Mouse (Mus musculus) myocyte (in vitro differentiated cells): ENCODE data around the gene Mmp11. TPM values are rescaled to one million over a fixed set of nuclear protein-coding genes. Genes with fewer than 3 reads are reported as not detected.

Experiments used
- H3K27me3 ChIP-seq: one replicate; pipeline ENCODE4 v1.6.1; 2011; ENCODE audit not compliant: control insufficient read depth, insufficient read depth, insufficient read length
- H3K36me3 ChIP-seq: one replicate; pipeline ENCODE4 v1.6.1; 2011; ENCODE audit not compliant: control insufficient read depth, insufficient read depth
- H3K4me2 ChIP-seq: one replicate; pipeline ENCODE4 v1.6.1; 2011; ENCODE audit warnings: low read depth, control low read depth
- H3K4me3 ChIP-seq: one replicate; pipeline ENCODE4 v1.5.1; 2011; ENCODE audit warnings: mild to moderate bottlenecking, control low read depth, moderate library complexity
- H3K79me2 ChIP-seq: one replicate; pipeline ENCODE4 v1.6.1; 2011; ENCODE audit not compliant: control insufficient read depth, insufficient read depth
- H3ac ChIP-seq: one replicate; pipeline ENCODE4 v1.6.1; 2011; ENCODE audit not compliant: control insufficient read depth, insufficient read length
- CEBPB ChIP-seq: IDR thresholded peaks from 2 replicates; pipeline ENCODE4 v1.6.1; 2011; ENCODE audit warnings: mild to moderate bottlenecking, moderate library complexity; ENCODE audit not compliant: poor library complexity, insufficient read depth, severe bottlenecking
- E2F4 ChIP-seq: IDR thresholded peaks from one replicate; pipeline ENCODE4 v1.6.1; 2011; ENCODE audit warnings: mild to moderate bottlenecking, control low read depth, moderate library complexity; ENCODE audit not compliant: insufficient read depth
- MAX ChIP-seq: IDR thresholded peaks from one replicate; pipeline ENCODE4 v1.6.1; 2011; ENCODE audit warnings: low read depth, mild to moderate bottlenecking, control low read depth
- MYOD1 ChIP-seq, 3 experiments: IDR thresholded peaks; one replicate each; pipeline ENCODE4 v1.6.1; 2011; ENCODE audit warnings: control low read depth in 2 of 3, low read depth in 2 of 3, mild to moderate bottlenecking in 2 of 3, moderate library complexity in 1 of 3; ENCODE audit not compliant: insufficient read length in 2 of 3, control insufficient read depth in 1 of 3
- MYOG ChIP-seq, 3 experiments: IDR thresholded peaks; one replicate each; pipeline ENCODE4 v1.6.1; 2011; ENCODE audit warnings: control low read depth in 2 of 3, low read depth in 2 of 3, mild to moderate bottlenecking in 2 of 3; ENCODE audit not compliant: insufficient read length in 2 of 3, control insufficient read depth in 1 of 3, insufficient read depth in 1 of 3
- POLR2A ChIP-seq: IDR thresholded peaks from one replicate; pipeline ENCODE4 v1.6.1; 2011; ENCODE audit warnings: low read depth, mild to moderate bottlenecking, control low read depth, moderate library complexity; ENCODE audit not compliant: insufficient read length
- POLR2AphosphoS2 ChIP-seq: IDR thresholded peaks from one replicate; pipeline ENCODE4 v1.6.1; 2011; ENCODE audit warnings: low read depth, control low read depth; ENCODE audit not compliant: insufficient read length
- REST ChIP-seq: IDR thresholded peaks from one replicate; pipeline ENCODE4 v1.6.1; 2011; ENCODE audit warnings: mild to moderate bottlenecking, control low read depth, moderate library complexity; ENCODE audit not compliant: insufficient read depth, insufficient read length
- SRF ChIP-seq: IDR thresholded peaks from one replicate; pipeline ENCODE4 v1.6.1; 2011; ENCODE audit warnings: low read depth; ENCODE audit not compliant: control insufficient read depth, insufficient read length
- TCF12 ChIP-seq: IDR thresholded peaks from one replicate; pipeline ENCODE4 v1.6.1; 2011; ENCODE audit warnings: mild to moderate bottlenecking, control low read depth; ENCODE audit not compliant: poor library complexity, insufficient read depth, severe bottlenecking
- TCF3 ChIP-seq: IDR thresholded peaks from one replicate; pipeline ENCODE4 v1.6.1; 2011; ENCODE audit warnings: low read depth, control low read depth; ENCODE audit not compliant: insufficient read length
- USF1 ChIP-seq: IDR thresholded peaks from one replicate; pipeline ENCODE4 v1.6.1; 2011; ENCODE audit warnings: low read depth, mild to moderate bottlenecking, control low read depth, moderate library complexity
- polyA plus RNA-seq: library from polyadenylated mRNA; unstranded; fragments of >200 nt; fragmentation: generic; extraction: Trizol; gene quantifications from one replicate; pipeline ENCODE4 v1.2.1, GENCODE M21; 2012; ENCODE audit warnings: missing spikeins

Gene Mmp11
- polyA plus RNA-seq, 1 experiment: 121 TPM

GRCm38 (mm10) chr10:75930304-75930703 is 6.0 kb downstream of the Mmp11 start:
- Histone ChIP-seq H3K79me2 (peaks cover 34% of the 10 kb centered on the region), H3K27me3 (no peaks in the 10 kb centered on the region), H3K4me3 (peak overlapping the region; percentile 74), H3ac (no peak overlapping the region), H3K36me3 (peaks cover 15% of the 10 kb centered on the region), H3K4me2 (peak overlapping the region; percentile 83)
- TF ChIP-seq MAX: no peak
- no peak for TF ChIP-seq TCF3
- TF ChIP-seq POLR2A: peak; percentile 23
- TF ChIP-seq POLR2AphosphoS2: peak; percentile 48
- no peak for TF ChIP-seq CEBPB
- TF ChIP-seq MYOD1 (IDR thresholded peaks at IDR 0.05; ENCODE audit: control insufficient read depth in 1 of 3, insufficient read length in 2 of 3, low read depth in 2 of 3): no peak
- no peak for TF ChIP-seq TCF12

GRCm38 (mm10) chr10:75926396-75926795 is 9.9 kb downstream of the Mmp11 start:
- H3K36me3 ChIP-seq: peaks cover 34% of the 10 kb centered on the region
- no peak overlapping the region for H3ac ChIP-seq
- H3K4me2 ChIP-seq: no peak overlapping the region
- H3K4me3 ChIP-seq: no peak overlapping the region
- TF ChIP-seq TCF12: no peak
- TF ChIP-seq CEBPB: no peak
- no peak for TF ChIP-seq POLR2AphosphoS2
- TF ChIP-seq MAX: no peak
- H3K27me3 ChIP-seq: no peaks in the 10 kb centered on the region
- H3K79me2 ChIP-seq: peaks cover 27% of the 10 kb centered on the region

DNA sequence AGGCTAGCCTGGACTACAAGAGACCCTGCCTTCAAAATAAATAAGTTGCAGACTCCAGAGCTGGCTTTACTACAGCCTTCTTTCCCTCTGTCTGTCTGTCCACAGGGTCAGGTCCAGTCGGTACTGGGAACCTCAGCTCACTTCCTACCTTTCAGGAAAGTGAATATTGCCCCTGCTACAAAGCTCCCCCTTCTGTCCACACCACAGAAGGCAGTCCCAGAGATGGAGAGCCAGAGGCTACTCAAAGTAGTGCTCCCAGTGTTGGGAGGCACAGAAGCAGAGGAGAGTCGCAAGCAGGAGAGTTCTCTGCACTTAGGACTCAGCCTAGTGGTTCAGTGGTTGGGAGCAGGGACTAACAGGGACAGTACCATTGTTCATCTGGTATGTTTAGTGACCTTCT is 12.0 kb downstream of the Mmp11 start:
- Histone ChIP-seq H3K36me3 (peaks cover 34% of the 10 kb centered on the region), H3K27me3 (no peaks in the 10 kb centered on the region), H3K4me3 (no peak overlapping the region), H3K4me2 (no peak overlapping the region), H3K79me2 (peaks cover 26% of the 10 kb centered on the region), H3ac (no peak overlapping the region)
- TF ChIP-seq CEBPB (no peak), MAX (no peak), POLR2AphosphoS2 (no peak), TCF3 (no peak), USF1 (no peak), MYOG (IDR thresholded peaks at IDR 0.05; ENCODE audit: control insufficient read depth in 1 of 3, insufficient read depth in 1 of 3, insufficient read length in 2 of 3, low read depth in 2 of 3) (no peak), E2F4 (no peak), SRF (no peak), REST (no peak), TCF12 (no peak), POLR2A (no peak), MYOD1 (IDR thresholded peaks at IDR 0.05; ENCODE audit: control insufficient read depth in 1 of 3, insufficient read length in 2 of 3, low read depth in 2 of 3) (no peak)

DNA sequence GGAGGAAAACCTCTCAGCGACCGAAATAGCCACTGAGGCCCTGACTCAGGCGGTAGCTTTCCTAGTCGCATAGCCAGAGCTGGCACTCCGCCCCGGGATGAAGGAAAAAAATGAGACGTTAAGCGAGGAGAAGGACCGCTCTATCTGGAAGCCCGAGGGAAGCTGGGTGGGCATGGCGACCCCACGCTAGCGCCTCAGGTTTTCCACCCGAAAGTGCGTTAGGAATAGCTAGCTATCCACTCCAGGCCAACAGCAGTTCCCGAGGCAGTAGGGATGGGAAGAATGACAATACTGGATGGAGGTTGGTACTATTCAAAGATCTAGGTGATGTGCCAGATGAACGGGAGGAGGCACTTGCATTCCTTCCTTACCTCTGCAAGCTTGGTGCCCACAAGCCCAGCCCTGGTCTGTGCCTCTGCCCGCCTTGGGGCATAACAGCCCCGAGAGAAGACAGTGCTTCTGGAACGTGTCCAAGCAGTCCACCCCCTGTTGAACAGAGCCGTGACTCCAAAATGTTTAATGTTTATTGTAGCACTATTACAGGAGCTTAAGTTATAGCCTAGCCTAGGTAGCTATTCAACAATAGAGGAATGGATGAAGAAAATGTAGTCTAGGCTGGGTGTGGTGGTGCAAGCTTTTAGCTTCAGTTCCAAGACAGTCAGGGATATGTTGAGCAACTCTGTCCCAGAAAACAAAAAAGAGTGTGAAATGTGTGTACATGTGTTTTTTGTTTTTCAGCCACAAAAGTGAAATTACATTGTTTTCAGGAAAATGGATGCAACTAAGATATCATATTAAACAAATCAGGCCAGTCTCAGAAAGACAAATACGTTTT is 14.4 kb downstream of the Mmp11 start:
- peaks cover 28% of the 10 kb centered on the region for H3K36me3 ChIP-seq
- TF ChIP-seq E2F4: no peak
- TF ChIP-seq SRF: no peak
- no peak for TF ChIP-seq MYOD1 (IDR thresholded peaks at IDR 0.05; ENCODE audit: control insufficient read depth in 1 of 3, insufficient read length in 2 of 3, low read depth in 2 of 3)
- TF ChIP-seq POLR2A: peak; percentile 46
- TF ChIP-seq REST: no peak
- TF ChIP-seq CEBPB: no peak
- no peak for TF ChIP-seq MAX
- peak; percentile 79 for TF ChIP-seq POLR2AphosphoS2
- no peak for TF ChIP-seq USF1
- peaks cover 41% of the 10 kb centered on the region for H3K79me2 ChIP-seq
- H3ac ChIP-seq: peak overlapping the region; percentile 67
- H3K4me2 ChIP-seq: peak overlapping the region; percentile 78
- peak overlapping the region; percentile 88 for H3K4me3 ChIP-seq
- no peaks in the 10 kb centered on the region for H3K27me3 ChIP-seq

DNA sequence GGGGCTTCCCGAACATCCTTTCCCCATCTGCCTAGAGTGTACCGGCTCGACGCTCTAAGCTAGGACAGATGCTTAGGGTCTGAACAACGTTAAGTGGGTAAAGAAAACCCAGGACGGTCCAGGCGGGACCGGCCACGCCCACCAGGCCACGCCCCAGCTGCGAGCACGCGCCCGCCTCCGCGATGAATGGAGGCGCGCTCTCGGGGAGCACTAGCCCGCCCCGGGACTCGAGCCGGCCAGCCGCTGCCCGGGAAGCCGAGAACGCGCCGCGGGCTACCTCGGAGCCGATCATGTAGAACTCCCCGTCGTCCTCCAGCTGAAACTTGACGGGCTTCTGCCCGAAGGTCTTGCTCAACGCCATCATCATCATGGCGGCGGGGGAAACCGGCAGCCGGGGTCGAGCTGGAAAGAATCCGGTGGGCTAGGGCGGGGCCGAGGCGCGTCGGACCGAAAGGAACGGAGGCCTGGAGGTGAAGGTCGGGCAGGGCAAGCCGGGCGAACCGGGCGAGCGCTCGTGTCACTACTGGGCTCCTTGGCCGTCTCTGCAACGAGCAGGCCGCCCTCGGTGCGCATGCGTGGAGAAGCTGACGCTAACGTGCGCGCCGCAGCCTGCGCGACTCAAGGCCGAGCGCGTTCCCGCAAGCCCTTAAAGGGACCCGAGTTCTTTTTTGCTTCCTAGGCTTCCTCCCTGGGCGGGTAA is 15.1 kb downstream of the Mmp11 start, which contains the start of gene Smarcb1:
Gene Smarcb1, minus strand, starts transcription at position 592 of the 700 bp plus-strand sequence.
- H3K36me3 ChIP-seq: peaks cover 33% of the 10 kb centered on the region

More for the DNA sequence above, 15.1 kb downstream of the Mmp11 start, which contains the start of gene Smarcb1:
- TF ChIP-seq MYOG (IDR thresholded peaks at IDR 0.05; ENCODE audit: control insufficient read depth in 1 of 3, insufficient read depth in 1 of 3, insufficient read length in 2 of 3, low read depth in 2 of 3) (no peak), REST (no peak), MYOD1 (IDR thresholded peaks at IDR 0.05; ENCODE audit: control insufficient read depth in 1 of 3, insufficient read length in 2 of 3, low read depth in 2 of 3) (peak in 2 of 3 experiments; percentile 15 to 18), TCF12 (no peak), CEBPB (no peak), TCF3 (no peak), POLR2A (peak; percentile 84), POLR2AphosphoS2 (peak; percentile 100), MAX (no peak), SRF (peak; percentile 34), E2F4 (no peak), USF1 (no peak)
- peaks cover 49% of the 10 kb centered on the region for H3K79me2 ChIP-seq
- peak within 1 kb of the TSS; percentile 96 for H3K4me2 ChIP-seq
- peak within 1 kb of the TSS; percentile 67 for H3ac ChIP-seq
- H3K4me3 ChIP-seq: peak within 1 kb of the TSS; percentile 88
- no peaks in the 10 kb centered on the region for H3K27me3 ChIP-seq
